Mouse (Mus musculus) olfactory bulb, adult 2 months (tissue): ENCODE measurements around the gene Slc38a6.

Source experiments
- CTCF ChIP-seq: fragments of 200-500 bp; IDR thresholded peaks from 2 replicates; pipeline ENCODE4 v1.5.1; 2012; ENCODE audit warnings: low read depth, mild to moderate bottlenecking, low read length, moderate library complexity; ENCODE audit not compliant: insufficient read depth
- POLR2A ChIP-seq: fragments of 200-500 bp; IDR thresholded peaks from 2 replicates; pipeline ENCODE4 v1.6.1; 2012; ENCODE audit warnings: mild to moderate bottlenecking, low read depth, low read length, moderate library complexity; ENCODE audit not compliant: insufficient read depth

GRCm38 (mm10) chr12:73380686-73381360, 94.2 kb downstream of the Slc38a6 start:
- TF ChIP-seq CTCF = no peak
- TF ChIP-seq POLR2A = no peak
